Mouse (Mus musculus) lung, postnatal 10 days (tissue): Measurements from ENCODE around the gene Rassf1.

ENCODE experiments used
- DNase-seq: peaks from one replicate; pipeline ENCODE4 v3.0.0; 2021

The Rassf1 gene

DNA sequence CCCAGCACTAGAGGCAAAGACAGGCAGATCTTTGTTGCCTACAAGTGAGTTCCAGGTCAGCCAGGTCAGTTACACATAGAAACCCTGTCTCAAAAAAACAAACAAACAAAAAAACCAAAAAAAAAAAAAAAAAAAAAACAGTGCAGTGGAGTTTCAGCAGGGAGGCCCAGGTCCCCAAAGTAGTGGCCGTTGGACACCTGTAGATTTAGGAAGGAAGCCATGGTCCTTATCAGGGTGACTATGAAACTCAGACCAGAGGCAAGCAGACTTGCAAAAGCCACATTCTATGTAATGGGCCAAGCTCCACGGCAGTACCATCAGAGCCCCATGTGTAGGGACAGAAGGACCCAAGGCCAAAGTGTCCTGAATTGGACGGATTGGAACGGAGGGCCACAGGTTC lies 30.2 kb downstream of the Rassf1 start:
- no peak for DNase-seq

- DNase-seq, result no peak
Measured at GRCm38 (mm10) chr9:107582509-107583062, 31.2 kb downstream of the Rassf1 start.

DNA sequence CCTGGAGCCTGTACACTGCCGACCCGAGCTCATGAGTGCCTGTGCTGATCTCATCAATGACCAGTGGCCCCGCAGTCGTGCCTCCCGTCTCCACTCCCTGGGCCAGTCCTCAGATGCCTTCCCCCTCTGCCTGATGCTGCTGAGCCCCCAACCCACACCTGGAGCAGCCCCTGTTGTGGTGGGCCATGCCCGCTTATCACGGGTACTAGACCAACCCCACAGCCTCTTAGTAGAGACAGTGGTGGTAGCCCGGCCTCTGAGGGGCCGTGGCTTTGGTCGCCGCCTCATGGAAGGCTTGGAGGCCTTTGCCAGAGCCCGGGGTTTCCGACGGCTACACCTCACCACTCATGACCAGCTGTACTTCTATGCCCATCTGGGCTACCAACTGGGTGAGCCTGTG lies 31.8 kb downstream of the Rassf1 start:
- DNase-seq, result no peak

- no peak for DNase-seq
Measured at GRCm38 (mm10) chr9:107586504-107586903, 35.1 kb downstream of the Rassf1 start.

- DNase-seq, result peak; percentile 100
Measured at GRCm38 (mm10) chr9:107586974-107587832, 35.8 kb downstream of the Rassf1 start, which contains the start of gene Ifrd2. Gene Ifrd2 (plus strand): TSS chr9:107587642.

GRCm38 (mm10) chr9:107587833-107588639 lies 36.7 kb downstream of the Rassf1 start:
- DNase-seq, result peak; percentile 66

- DNase-seq, result peak; percentile 81
Measured at GRCm38 (mm10) chr9:107590058-107590772, 38.9 kb downstream of the Rassf1 start.

GRCm38 (mm10) chr9:107590773-107591060 lies 39.4 kb downstream of the Rassf1 start:
- no peak for DNase-seq

DNA sequence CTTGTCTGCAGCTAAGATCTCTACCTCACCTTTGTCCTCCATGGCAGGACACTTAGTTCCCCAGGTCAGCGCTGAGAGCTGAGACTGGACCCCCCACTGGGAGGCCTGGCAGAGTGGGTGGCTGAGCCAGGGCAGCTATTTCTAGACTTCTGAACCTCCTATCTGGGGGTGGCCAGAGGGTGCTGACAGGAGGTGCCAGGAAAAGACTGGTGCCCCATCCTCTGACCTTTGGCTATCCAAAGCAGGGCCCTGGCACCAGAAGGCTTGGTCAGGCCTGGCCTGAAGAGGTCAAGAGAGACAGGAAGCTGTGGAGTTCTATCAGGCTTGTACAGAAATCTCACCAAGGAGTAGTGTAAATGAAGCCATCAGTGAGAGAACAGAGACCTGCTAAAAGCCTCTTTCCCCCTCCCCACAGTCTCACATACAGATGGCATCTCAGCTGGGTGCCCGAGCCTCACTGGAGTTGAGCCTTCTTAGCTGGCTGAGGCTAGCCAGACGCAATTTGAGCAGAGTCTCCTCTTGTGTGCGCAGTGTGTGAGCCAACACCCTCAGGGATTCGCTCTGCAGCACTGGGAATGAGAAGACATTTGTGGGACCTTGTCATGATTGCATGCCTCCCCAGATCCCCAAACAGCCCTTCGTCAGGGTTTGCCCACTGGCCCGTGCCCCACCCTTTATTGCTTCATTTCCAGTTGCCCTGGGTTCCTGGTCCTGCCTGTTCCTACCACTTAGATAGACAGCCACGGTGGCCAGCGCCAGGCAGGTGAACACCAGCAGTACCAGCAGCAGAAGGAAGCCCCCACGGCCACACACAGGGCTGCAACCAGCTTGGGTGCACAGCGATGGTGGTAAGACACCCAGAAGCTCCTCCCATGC lies 42.0 kb downstream of the Rassf1 start:
- no peak for DNase-seq

DNA sequence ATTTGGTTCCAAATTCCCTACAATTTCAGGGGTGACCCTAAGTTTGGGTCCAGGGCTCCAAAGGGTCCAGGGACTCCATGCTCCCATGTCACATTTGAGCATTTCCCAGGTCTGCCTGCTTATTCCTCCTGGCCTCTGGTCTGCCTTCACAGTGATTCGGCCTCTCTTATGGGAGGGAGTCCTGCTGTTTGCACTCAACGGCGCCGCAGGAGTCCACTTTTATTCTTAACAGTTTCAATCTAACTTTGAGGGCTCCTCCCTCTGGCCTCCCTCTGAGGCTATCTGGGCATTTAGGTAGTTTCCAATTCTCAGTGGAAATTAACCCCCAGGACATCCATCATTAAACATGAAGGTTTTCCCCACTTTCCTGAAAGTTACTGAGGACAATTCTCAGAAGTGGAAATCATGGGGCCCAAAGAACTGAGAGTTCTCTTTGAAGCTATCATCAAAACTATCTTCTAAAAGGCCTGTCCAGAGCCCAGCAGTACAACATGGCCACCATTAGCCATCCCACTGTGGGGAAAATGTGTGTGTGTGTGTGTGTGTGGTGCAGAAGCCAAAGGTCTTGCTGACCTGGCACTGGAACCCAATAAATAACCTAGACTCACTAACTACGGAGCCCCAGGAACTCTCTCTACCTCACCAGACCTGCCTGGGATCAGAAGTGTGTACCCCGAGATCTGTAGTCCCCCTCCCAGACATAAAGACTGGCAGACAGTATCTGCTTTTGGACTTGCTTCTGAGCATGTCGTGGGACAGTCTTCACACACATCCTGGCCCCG lies 43.1 kb downstream of the Rassf1 start:
- no peak for DNase-seq

DNA sequence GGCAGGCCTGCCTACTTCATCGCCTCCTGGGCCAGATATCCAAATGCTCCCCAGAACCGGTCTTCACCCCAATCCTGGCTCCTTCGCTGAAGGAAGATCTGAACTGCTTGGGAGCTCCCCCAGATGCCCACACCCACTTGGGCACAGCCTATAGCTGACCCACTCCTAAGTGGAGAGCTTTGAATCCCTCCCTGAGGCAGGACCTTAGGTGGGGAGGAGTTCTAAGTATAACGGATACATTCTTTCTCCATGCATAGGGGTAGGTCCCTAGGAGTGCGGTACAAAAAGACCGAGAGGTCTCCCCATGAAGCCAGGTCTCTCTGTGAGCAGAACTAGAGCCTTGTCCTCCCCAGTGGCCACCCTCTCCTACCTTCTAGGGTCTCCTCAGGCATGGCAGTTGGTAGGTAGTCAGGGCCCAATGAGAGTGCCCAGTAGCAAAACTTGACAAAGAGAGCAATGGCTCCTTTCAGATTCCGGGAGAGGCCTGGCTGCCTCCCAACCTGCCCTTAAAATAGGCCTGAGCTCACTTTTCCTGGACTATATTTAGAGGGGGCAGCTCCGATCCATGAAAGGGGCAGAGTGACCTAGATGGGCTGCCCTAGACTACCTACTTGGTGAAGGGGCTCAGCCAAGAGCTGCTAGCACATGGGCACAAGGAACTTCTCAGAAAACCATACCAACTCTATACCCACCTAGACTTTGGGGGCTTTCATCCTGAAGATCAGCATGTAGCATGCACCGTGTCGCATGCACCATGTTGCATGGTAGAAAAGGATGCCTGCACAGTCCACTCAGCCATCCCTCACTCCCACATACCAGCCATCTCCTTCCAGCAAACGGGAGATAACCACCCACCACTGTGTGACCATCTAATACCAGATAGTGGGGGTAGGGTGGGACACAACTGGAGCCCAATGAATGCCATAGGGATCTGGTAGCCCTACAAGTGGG lies 45.5 kb downstream of the Rassf1 start:
- peak; percentile 47 for DNase-seq

GRCm38 (mm10) chr9:107598385-107598784 lies 47.0 kb downstream of the Rassf1 start:
- DNase-seq, result no peak

DNA sequence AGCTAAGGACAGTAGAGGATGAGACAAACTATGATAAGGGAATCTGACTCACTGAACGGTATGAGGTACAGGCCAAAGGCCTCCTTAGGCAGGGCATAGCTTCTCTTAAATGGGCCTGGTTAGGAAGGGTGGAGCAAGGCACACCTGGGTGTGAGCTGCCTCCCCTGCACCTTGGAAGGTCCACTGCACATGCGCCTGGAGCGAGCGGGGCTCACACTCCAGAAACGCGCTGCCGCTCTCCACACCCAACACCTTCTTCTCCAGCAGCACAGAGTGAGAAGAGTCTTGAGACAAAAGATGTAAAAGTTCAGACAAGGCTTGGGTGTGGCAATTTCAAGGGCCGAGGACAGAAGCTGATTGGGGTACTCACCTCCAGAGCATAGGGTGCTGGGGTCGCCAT lies 48.1 kb downstream of the Rassf1 start:
- no peak for DNase-seq

DNA sequence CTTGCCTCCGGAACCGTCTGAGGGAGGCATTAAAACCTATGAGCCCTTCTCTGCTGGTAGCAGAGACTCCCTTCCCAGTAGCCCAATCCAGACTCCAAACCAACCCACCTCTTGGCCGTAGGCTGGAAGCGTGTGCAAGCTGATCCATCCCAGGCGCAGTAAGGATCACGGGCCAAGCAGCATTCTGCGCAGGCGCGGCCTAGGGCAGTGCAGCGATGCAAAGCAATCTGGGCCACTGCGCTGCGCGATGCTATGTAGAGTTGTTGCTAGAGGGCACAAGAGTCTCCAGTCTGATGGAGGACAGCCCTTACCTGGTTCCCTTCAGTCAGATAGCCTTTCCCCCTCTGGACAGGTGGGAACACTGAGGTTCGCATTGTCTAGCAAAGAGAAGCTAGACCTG lies 48.5 kb downstream of the Rassf1 start:
- no peak for DNase-seq

DNA sequence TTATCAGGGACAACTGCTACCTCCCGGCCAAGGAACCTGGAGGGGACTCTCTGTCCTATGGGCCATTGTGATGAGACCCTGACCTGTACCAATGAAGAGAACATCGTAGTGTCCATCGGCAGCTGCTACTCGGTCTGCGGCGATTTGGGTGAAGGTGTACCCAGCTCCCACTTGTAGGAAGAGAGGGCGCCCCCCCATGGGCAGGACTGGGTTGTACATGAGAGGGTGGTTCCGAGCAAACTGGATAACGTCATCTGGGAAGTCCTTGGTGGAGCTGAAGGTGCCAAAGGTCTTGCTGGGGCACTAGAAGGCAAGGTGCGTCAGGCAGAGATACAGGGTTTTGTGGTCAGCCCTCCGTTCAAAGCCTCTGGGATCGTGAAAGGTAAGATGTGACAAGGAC lies 49.4 kb downstream of the Rassf1 start:
- DNase-seq, result peak; percentile 50

DNA sequence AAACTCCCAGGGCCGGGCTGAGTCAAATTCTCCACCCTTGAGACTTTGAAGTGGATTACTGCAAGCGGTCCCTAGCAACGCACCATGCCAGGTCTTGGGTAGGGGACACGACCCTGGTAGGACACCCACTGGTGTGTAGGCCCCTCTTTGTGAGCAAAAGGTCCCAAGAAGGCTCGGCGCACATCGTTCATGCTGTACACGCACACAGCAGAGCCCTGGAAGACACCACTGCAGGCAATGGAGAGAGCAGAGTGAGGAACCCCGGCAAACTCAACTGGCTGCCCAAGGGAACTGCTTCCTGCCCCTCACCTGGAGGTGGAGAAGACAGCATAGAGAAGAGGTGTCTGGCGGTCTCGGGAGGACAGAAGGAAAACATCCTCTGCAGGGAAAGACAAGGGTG lies 49.9 kb downstream of the Rassf1 start:
- DNase-seq, result no peak

DNA sequence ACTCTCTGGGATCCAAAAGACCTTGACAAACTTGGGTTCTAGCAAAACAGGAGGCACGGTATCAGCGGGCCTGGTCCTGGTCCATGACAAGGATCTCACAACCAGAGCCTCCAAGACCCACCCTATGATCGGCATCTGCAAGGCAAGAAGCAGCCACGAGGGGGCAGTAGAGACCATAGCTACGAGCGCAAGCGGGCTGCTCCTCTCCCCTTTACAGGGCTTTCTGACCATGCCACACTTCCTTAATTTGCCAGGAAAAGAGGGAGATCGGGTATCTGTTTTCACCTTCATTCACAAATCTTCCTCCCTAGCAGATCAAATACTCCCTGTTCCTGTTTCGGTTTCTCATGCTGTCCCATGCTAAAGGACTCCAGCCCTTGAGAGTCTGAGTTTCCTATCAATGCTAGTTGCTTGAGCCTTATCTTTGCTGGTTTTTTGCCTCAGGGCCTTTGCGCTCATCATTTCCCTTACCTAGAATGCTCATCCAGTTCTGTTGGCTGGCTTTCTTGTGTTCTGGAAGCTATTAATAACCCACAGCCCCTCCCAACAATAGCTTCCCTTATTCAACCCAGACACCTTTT lies 50.8 kb downstream of the Rassf1 start:
- peak; percentile 96 for DNase-seq

DNA sequence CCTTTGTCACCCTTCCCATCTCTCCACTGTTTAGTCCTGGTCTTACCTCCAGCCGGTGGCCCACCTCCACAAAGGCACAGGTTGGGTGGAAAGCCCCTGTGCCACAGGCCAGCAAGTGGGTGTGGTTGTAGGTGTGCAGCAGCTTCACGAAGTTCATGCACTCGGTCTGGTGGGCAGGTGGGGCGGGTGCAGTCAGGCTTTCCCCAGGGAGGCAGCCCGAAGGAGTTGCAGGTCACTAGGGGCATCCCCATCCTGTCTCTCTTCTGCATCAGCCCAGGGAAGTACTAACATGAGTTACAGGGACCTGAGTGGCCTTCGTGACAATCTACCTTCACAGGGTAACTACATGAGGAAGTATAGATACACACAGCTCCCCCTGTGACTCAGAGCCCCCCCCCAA lies 51.9 kb downstream of the Rassf1 start:
- no peak for DNase-seq

DNA sequence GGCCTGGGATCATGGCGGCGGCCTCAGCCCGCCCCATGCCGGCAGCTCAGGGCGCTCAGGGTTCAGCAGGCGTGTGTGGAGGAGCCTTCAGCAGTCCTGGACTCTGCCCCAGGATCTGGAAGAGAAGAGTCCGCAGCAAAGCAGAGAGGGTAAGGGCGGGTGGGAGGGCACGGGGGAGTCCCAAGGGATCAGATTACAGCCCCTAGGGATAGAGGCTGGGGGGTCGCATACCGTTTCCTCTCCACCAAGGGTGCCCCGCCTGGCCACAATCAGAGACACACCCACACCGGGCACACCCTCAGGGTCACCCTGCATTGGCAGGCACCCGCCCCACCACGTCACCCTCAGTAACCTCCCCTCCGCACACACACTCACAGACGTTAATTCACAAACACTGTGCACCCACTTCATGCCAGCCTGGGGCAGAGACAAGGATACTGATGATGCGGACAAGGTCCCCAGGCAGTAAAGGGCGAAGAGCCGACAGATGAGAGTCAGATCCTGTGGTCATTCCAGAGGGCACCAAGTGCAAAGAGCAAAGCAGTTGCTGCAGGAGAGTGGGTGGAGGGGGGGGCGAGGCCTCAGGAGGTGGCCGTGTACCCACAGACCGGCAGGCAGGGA lies 53.8 kb downstream of the Rassf1 start:
- DNase-seq, result peak; percentile 81
